ENCODE assay signal across 17 mouse cellular contexts in the genomic region with DNA sequence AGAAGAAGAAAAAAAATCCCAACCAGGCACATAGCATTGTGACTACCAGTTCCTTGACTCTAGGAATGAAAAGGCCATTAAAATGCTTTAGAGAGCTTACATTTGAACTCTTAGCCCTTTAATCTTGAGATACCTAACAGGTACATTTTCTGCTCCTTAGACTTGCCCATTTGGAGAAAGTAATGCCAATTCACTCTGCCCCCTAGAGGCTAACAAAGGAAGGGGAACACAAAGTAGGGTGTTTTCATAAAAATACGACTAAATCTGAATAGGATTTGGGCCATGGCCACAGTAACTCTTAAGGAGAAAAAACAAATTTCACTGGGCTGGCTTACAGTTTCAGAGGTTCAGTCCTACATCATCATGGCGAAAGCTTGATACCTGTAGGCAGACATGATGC.
A peak's percentile ranks its signal among the peaks of the same experiment; 100 is the strongest.
DNase-seq lines count a peak whose midpoint lies in the region; TF ChIP-seq lines count a peak whose summit lies in the region.
"Had no signal": no experiment of that assay in that cellular context is flagged by ENCODE, and none has a peak within 500 bp of the region (broad histone marks: within the 10 kb centered on the region; RNA-seq: fewer than 3 reads in every experiment).

No protein-coding gene starts in this region.

- TF ChIP-seq CTCF in layer of hippocampus, adult 2 months (conservative IDR thresholded peaks at IDR 0.05): peak; percentile 72

- H3K9me3 ChIP-seq in ES-E14 (ENCODE audit: control insufficient read depth, insufficient read depth, low read depth, low read length): no peaks in the 10 kb centered on the region
- H3K9me3 ChIP-seq: forebrain, embryonic 10.5 days; hindbrain, embryonic 10.5 days had no signal

- no peaks in the 10 kb centered on the region for H3K27me3 ChIP-seq in splenic B cell, adult 2 months (ENCODE audit: control insufficient read depth, insufficient read depth, low read length, poor library complexity, severe bottlenecking)
- H3K27me3 ChIP-seq: heart, embryonic 13.5 days had no signal

- no peak for DNase-seq in layer of hippocampus, adult 2 months (ENCODE audit: low spot score in 2 of 2)
- DNase-seq in layer of hippocampus, adult 9-10 months (ENCODE audit: low spot score): no peak
- DNase-seq in thymus, postnatal 0 days (ENCODE audit: low spot score): peak; percentile 34
- no peak for DNase-seq in thymus, postnatal 36 days
- DNase-seq in ES-E14 (ENCODE audit: low read depth, low spot score): peak; percentile 9
- DNase-seq in splenic B cell, adult 2 months (ENCODE audit: low read depth, low spot score): peak; percentile 41
- no peak for DNase-seq in adipocyte (ENCODE audit: low spot score)
- DNase-seq in adrenal gland, adult 18-20 months (ENCODE audit: low spot score in 2 of 2): no peak
- DNase-seq: cerebellum, adult 18-20 months; gastrocnemius, postnatal 36 days; kidney, adult 11 months; kidney, postnatal 25 days; lung, adult 2 months; thymus, postnatal 25 days had no signal

- H3K4me3 ChIP-seq in layer of hippocampus, adult 2 months: no peak overlapping the region
- H3K4me3 ChIP-seq in ES-E14 (ENCODE audit: insufficient read depth in 1 of 2, low read depth in 1 of 2, low read length in 2 of 2, poor library complexity in 1 of 2, severe bottlenecking in 1 of 2): no peak overlapping the region
- H3K4me3 ChIP-seq: forebrain, embryonic 10.5 days; heart, embryonic 13.5 days; hindbrain, embryonic 10.5 days had no signal

- H3K9ac ChIP-seq in ES-E14 (ENCODE audit: insufficient read depth, low read depth, low read length, poor library complexity, severe bottlenecking): no peak overlapping the region
- H3K9ac ChIP-seq: heart, embryonic 13.5 days had no signal

- no peaks in the 10 kb centered on the region for H3K4me1 ChIP-seq in ES-E14 (ENCODE audit: control insufficient read depth in 2 of 2, insufficient read depth in 2 of 2, low read length in 2 of 2, poor library complexity in 1 of 2)
- H3K4me1 ChIP-seq: heart, embryonic 13.5 days had no signal

- no peaks in the 10 kb centered on the region for H3K36me3 ChIP-seq in ES-E14 (ENCODE audit: control insufficient read depth, insufficient read depth, low read length, poor library complexity, severe bottlenecking)
- H3K36me3 ChIP-seq in splenic B cell, adult 2 months (ENCODE audit: control insufficient read depth, insufficient read depth, low read length, poor library complexity, severe bottlenecking): peaks cover 25% of the 10 kb centered on the region
- H3K36me3 ChIP-seq: forebrain, embryonic 10.5 days; hindbrain, embryonic 10.5 days had no signal

- H3K27ac ChIP-seq in layer of hippocampus, adult 2 months: no peak overlapping the region
- no peak overlapping the region for H3K27ac ChIP-seq in ES-E14 (ENCODE audit: insufficient read depth, low read depth, low read length, poor library complexity, severe bottlenecking)
- H3K27ac ChIP-seq: forebrain, embryonic 10.5 days; heart, embryonic 13.5 days; hindbrain, embryonic 10.5 days had no signal

- in situ Hi-C loops in ES-E14 (cut with MboI; ENCODE audit: low sequenced_read_pairs in 2 of 2, unreplicated experiment in 2 of 2): no loop called here

TF ChIP-seq in ES-E14, 5 proteins besides CTCF, POLR2A, EP300 and RAD21:
- TF ChIP-seq ZNF384 (IDR thresholded peaks at IDR 0.05; ENCODE audit: low read depth, low read length) (no peak), CHD2 (IDR thresholded peaks at IDR 0.05; ENCODE audit: low read depth, low read length) (no peak), HCFC1 (IDR thresholded peaks at IDR 0.05; ENCODE audit: borderline replicate concordance, insufficient read depth, low read length) (no peak), ZC3H11A (IDR thresholded peaks at IDR 0.05; ENCODE audit: borderline replicate concordance, low read depth, low read length) (no peak), MAFK (IDR thresholded peaks at IDR 0.05; ENCODE audit: insufficient read depth, low read depth, low read length) (no peak)

Comparison
In these comparisons a context has a peak if more than half of its experiments do, and no peak if none do; other contexts are left out.
1. DNase-seq: peak in thymus, postnatal 0 days (single experiment), ES-E14 (single experiment) and splenic B cell, adult 2 months (single experiment); none in layer of hippocampus, adult 2 months (0 of 2), layer of hippocampus, adult 9-10 months (single experiment), thymus, postnatal 36 days (0 of 2), adipocyte (single experiment) and adrenal gland, adult 18-20 months (0 of 2).